Mouse (Mus musculus): ENCODE data around the gene Pramef25.
"Not testable (repeated sequence)": the region's sequence is repeated elsewhere in the genome, so short reads cannot be mapped to it uniquely, and the experiment has no call there.

Gene Pramef25

DNA sequence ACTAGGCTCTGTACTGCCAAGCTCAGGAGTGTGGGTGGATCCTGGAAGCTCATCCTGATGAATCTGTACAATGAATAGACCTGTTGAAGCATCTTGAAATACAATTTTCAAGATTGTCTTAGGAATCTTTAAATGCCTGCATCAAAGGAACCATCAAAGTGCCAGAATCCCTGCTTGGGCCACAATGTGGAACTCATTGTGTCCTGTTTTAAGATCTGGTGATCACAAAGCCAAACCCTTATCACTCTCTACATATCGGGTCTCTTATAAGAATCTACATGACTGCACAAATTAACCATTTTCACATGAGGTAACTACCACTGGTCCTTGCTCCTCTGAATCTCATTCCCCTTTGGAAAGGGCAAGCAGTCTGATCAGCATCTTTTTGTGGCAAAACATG is at the start of gene Pramef25:
Pramef25 (minus strand) TSS at position 101 of the 400 bp plus-strand sequence.
- not testable (repeated sequence) for DNase-seq

DNA sequence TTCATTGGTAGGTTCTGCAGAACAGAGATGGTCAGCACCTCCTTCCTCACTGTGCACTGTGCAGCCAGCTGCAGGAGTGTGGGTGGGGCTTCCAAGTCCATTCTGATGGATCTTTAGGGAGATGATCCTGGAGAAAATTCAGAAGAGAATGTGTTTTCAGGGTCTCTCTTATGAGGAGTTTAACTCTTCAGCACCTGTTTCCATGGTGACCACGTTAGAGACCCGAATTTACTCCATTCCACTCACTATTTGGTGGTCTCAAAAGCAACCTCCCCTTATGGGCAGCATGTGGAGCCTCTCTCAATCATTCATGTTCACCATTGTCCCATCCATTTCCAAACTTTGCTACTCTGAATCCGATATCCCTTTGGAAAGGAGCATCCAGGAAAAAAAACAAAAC is 43.5 kb upstream of the Pramef25 start, which contains the start of gene Pramef17:
Pramef17 (minus strand) TSS at position 101 of the 400 bp plus-strand sequence.
- not testable (repeated sequence) for DNase-seq

- peak; percentile 55 for DNase-seq
Measured at GRCm38 (mm10) chr4:143988126-143988525, 37.3 kb upstream of the Pramef25 start.

GRCm38 (mm10) chr4:143987475-143987941 is 36.7 kb upstream of the Pramef25 start:
- DNase-seq: peak; percentile 69

- peak; percentile 42 for DNase-seq
Measured at GRCm38 (mm10) chr4:143985733-143986132, 34.9 kb upstream of the Pramef25 start.

- peak; percentile 14 for DNase-seq
Measured at GRCm38 (mm10) chr4:143985165-143985564, 34.3 kb upstream of the Pramef25 start.

- DNase-seq: not testable (repeated sequence)
Measured at GRCm38 (mm10) chr4:143983446-143983845, 32.6 kb upstream of the Pramef25 start.

DNA sequence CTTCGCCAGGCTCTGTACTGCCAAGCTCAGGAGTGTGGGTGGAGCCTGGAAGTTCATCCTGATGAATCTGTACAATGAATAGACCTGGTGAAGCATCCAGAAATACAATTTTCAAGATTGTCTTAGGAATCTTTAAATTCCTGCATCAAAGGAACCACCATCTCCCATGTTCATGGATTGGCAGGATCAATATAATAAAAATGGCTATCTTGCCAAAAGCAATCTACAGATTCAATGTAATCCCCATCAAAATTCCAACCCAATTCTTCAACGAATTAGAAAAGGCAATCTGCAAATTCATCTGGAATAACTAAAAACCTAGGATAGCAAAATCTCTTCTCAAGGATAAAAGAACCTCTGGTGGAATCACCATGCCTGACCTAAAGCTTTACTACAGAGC is 16.0 kb upstream of the Pramef25 start, which contains the start of gene Gm13101:
Gm13101 (minus strand) TSS at position 101 of the 400 bp plus-strand sequence.
- DNase-seq: not testable (repeated sequence)

- DNase-seq: not testable (repeated sequence)
Measured at GRCm38 (mm10) chr4:143900280-143900679, 50.5 kb downstream of the Pramef25 start, which contains the start of gene Pramef6. Gene Pramef6, minus strand, starts transcription at chr4:143900380.

Measured in kidney, adult 9 months (tissue).